Mouse (Mus musculus) hindbrain, embryonic 16.5 days (tissue): ENCODE data around the gene Tmem72. TPM values are rescaled to one million over a fixed set of nuclear protein-coding genes. Genes with fewer than 3 reads are reported as not detected.

ENCODE experiments used
- ATAC-seq: fragments of 200-750 bp; cut with Nextera tagmentation; 2 replicates; pipeline ENCODE4 v1.8.0; 2017; ENCODE audit warnings: moderate TSS enrichment, moderate library complexity
- H3K27ac ChIP-seq: fragments of 300-500 bp; sonication (generic); 2 replicates; pipeline ENCODE4 v1.5.1; 2014; ENCODE audit warnings: low read depth, mild to moderate bottlenecking, control low read depth, low read length, moderate library complexity
- H3K27me3 ChIP-seq: fragments of 300-500 bp; sonication (generic); replicated peaks from 2 replicates; pipeline ENCODE4 v1.6.1; 2014; ENCODE audit warnings: low read length; ENCODE audit not compliant: control insufficient read depth, insufficient read depth
- H3K36me3 ChIP-seq: fragments of 300-500 bp; sonication (generic); 2 replicates; pipeline ENCODE4 v1.6.1; 2014; ENCODE audit warnings: mild to moderate bottlenecking, low read length, moderate library complexity, mixed read lengths; ENCODE audit not compliant: control insufficient read depth, insufficient read depth
- H3K4me1 ChIP-seq: fragments of 300-500 bp; sonication (generic); 2 replicates; pipeline ENCODE4 v1.6.1; 2014; ENCODE audit warnings: low read depth, low read length; ENCODE audit not compliant: control insufficient read depth, insufficient read depth
- H3K4me2 ChIP-seq: fragments of 300-500 bp; sonication (generic); 2 replicates; pipeline ENCODE4 v1.6.1; 2014; ENCODE audit warnings: mild to moderate bottlenecking, low read length, control low read depth, moderate library complexity
- H3K4me3 ChIP-seq: fragments of 300-500 bp; sonication (generic); 2 replicates; pipeline ENCODE4 v1.5.1; 2014; ENCODE audit warnings: mild to moderate bottlenecking, low read length, control low read depth, moderate library complexity
- H3K9ac ChIP-seq: fragments of 300-500 bp; sonication (generic); 2 replicates; pipeline ENCODE4 v1.6.1; 2014; ENCODE audit warnings: low read depth, mild to moderate bottlenecking, control low read depth, low read length, moderate library complexity
- H3K9me3 ChIP-seq: fragments of 300-500 bp; sonication (generic); 2 replicates; pipeline ENCODE4 v1.6.1; 2014; ENCODE audit warnings: mild to moderate bottlenecking, low read length, moderate library complexity; ENCODE audit not compliant: control insufficient read depth
- WGBS: fragments of 180-500 bp; shearing (Covaris S2); extraction: QIAGEN DNeasy Blood & Tissue Kit; methylation state at CpG from one replicate; pipeline ENCODE4 v1.1.7; 2014; 5-methylcytosine and 5-hydroxymethylcytosine counted together
- polyA plus RNA-seq: library from polyadenylated mRNA; unstranded; fragments of >200 nt; fragmentation: Nextera tagmentation; extraction: Ambion mirVana; gene quantifications from 2 replicates; pipeline ENCODE4 v1.2.1, GENCODE M21; 2015

Tmem72 gene
- polyA plus RNA-seq, 1 experiment from 2014 or later = 5.4 TPM

- Histone ChIP-seq H3K4me3 (no peak overlapping the region), H3K27ac (no peak overlapping the region), H3K9ac (no peak overlapping the region), H3K4me2 (no peak overlapping the region), H3K4me1 (no peaks in the 10 kb centered on the region), H3K27me3 (no peaks in the 10 kb centered on the region), H3K9me3 (no peaks in the 10 kb centered on the region), H3K36me3 (no peaks in the 10 kb centered on the region)
- ATAC-seq = no peak
- 93% methylated on average over 4 of the region's 4 CpGs for WGBS
Measured at GRCm38 (mm10) chr6:116718920-116719319, 2.2 kb upstream of the Tmem72 start.

GRCm38 (mm10) chr6:116718361-116718760, 1.6 kb upstream of the Tmem72 start:
- no peak for ATAC-seq
- 84% methylated on average over 4 of the region's 4 CpGs for WGBS
- H3K4me3 ChIP-seq = no peak overlapping the region

GRCm38 (mm10) chr6:116717851-116718250, 1.1 kb upstream of the Tmem72 start:
- WGBS = 93% methylated on average over 7 of the region's 7 CpGs

More at GRCm38 (mm10) chr6:116718361-116718760, 1.6 kb upstream of the Tmem72 start:
- no peak overlapping the region for H3K27ac ChIP-seq
- no peaks in the 10 kb centered on the region for H3K9me3 ChIP-seq
- no peaks in the 10 kb centered on the region for H3K27me3 ChIP-seq
- H3K9ac ChIP-seq = no peak overlapping the region
- no peaks in the 10 kb centered on the region for H3K4me1 ChIP-seq
- no peaks in the 10 kb centered on the region for H3K36me3 ChIP-seq
- no peak overlapping the region for H3K4me2 ChIP-seq

GRCm38 (mm10) chr6:116715166-116715565, 1.5 kb downstream of the Tmem72 start:
- Histone ChIP-seq H3K4me3 (no peak overlapping the region), H3K4me2 (no peak overlapping the region), H3K36me3 (no peaks in the 10 kb centered on the region), H3K4me1 (no peaks in the 10 kb centered on the region), H3K9ac (no peak overlapping the region), H3K27ac (no peak overlapping the region), H3K27me3 (no peaks in the 10 kb centered on the region), H3K9me3 (no peaks in the 10 kb centered on the region)
- no peak for ATAC-seq
- 85% methylated on average over 2 of the region's 2 CpGs for WGBS

More at GRCm38 (mm10) chr6:116717851-116718250, 1.1 kb upstream of the Tmem72 start:
- H3K4me2 ChIP-seq = no peak overlapping the region
- no peak for ATAC-seq
- H3K27me3 ChIP-seq = no peaks in the 10 kb centered on the region
- H3K4me3 ChIP-seq = no peak overlapping the region
- no peaks in the 10 kb centered on the region for H3K9me3 ChIP-seq
- H3K36me3 ChIP-seq = no peaks in the 10 kb centered on the region
- H3K4me1 ChIP-seq = no peaks in the 10 kb centered on the region
- no peak overlapping the region for H3K27ac ChIP-seq
- H3K9ac ChIP-seq = no peak overlapping the region

GRCm38 (mm10) chr6:116714576-116714975, 2.1 kb downstream of the Tmem72 start:
- no peaks in the 10 kb centered on the region for H3K27me3 ChIP-seq
- H3K9me3 ChIP-seq = no peaks in the 10 kb centered on the region
- no peak overlapping the region for H3K27ac ChIP-seq
- no peak overlapping the region for H3K9ac ChIP-seq
- no peak overlapping the region for H3K4me2 ChIP-seq
- 89% methylated on average over 5 of the region's 5 CpGs for WGBS
- no peak overlapping the region for H3K4me3 ChIP-seq
- H3K36me3 ChIP-seq = no peaks in the 10 kb centered on the region
- no peaks in the 10 kb centered on the region for H3K4me1 ChIP-seq
- no peak for ATAC-seq

- no peak overlapping the region for H3K9ac ChIP-seq
- H3K4me1 ChIP-seq = no peaks in the 10 kb centered on the region
- no peak overlapping the region for H3K27ac ChIP-seq
- 87% methylated on average over 3 of the region's 3 CpGs for WGBS
- no peak for ATAC-seq
- no peaks in the 10 kb centered on the region for H3K36me3 ChIP-seq
- no peaks in the 10 kb centered on the region for H3K9me3 ChIP-seq
- no peak overlapping the region for H3K4me2 ChIP-seq
- H3K27me3 ChIP-seq = no peaks in the 10 kb centered on the region
- no peak overlapping the region for H3K4me3 ChIP-seq
Measured at GRCm38 (mm10) chr6:116713966-116714365, 2.7 kb downstream of the Tmem72 start.

- no peak overlapping the region for H3K4me3 ChIP-seq
- no peak for ATAC-seq
- no peaks in the 10 kb centered on the region for H3K27me3 ChIP-seq
- no peak overlapping the region for H3K9ac ChIP-seq
- H3K4me2 ChIP-seq = no peak overlapping the region
- H3K9me3 ChIP-seq = no peaks in the 10 kb centered on the region
- H3K36me3 ChIP-seq = no peaks in the 10 kb centered on the region
- no peak overlapping the region for H3K27ac ChIP-seq
- WGBS = 86% methylated on average over 3 of the region's 3 CpGs
- no peaks in the 10 kb centered on the region for H3K4me1 ChIP-seq
Measured at GRCm38 (mm10) chr6:116712503-116712902, 4.2 kb downstream of the Tmem72 start.

GRCm38 (mm10) chr6:116712062-116712461, 4.7 kb downstream of the Tmem72 start:
- H3K9me3 ChIP-seq = no peaks in the 10 kb centered on the region
- H3K27me3 ChIP-seq = no peaks in the 10 kb centered on the region
- H3K27ac ChIP-seq = no peak overlapping the region
- no peaks in the 10 kb centered on the region for H3K4me1 ChIP-seq
- no peak overlapping the region for H3K9ac ChIP-seq
- H3K36me3 ChIP-seq = no peaks in the 10 kb centered on the region
- WGBS = 38% methylated on average over 5 of the region's 5 CpGs
- H3K4me2 ChIP-seq = no peak overlapping the region
- H3K4me3 ChIP-seq = no peak overlapping the region
- ATAC-seq = no peak

- H3K9me3 ChIP-seq = no peaks in the 10 kb centered on the region
- H3K9ac ChIP-seq = no peak overlapping the region
- H3K4me3 ChIP-seq = no peak overlapping the region
- no peaks in the 10 kb centered on the region for H3K27me3 ChIP-seq
- 40% methylated on average over 6 of the region's 6 CpGs for WGBS
- no peak overlapping the region for H3K27ac ChIP-seq
- no peaks in the 10 kb centered on the region for H3K36me3 ChIP-seq
- no peak overlapping the region for H3K4me2 ChIP-seq
- H3K4me1 ChIP-seq = no peaks in the 10 kb centered on the region
- no peak for ATAC-seq
Measured at GRCm38 (mm10) chr6:116704320-116704719, 12.4 kb downstream of the Tmem72 start.

- Histone ChIP-seq H3K27me3 (no peaks in the 10 kb centered on the region), H3K9ac (no peak overlapping the region), H3K4me1 (no peaks in the 10 kb centered on the region), H3K9me3 (no peaks in the 10 kb centered on the region), H3K4me3 (no peak overlapping the region), H3K4me2 (no peak overlapping the region), H3K27ac (no peak overlapping the region), H3K36me3 (no peaks in the 10 kb centered on the region)
- ATAC-seq = no peak
Measured at GRCm38 (mm10) chr6:116700821-116701220, 15.9 kb downstream of the Tmem72 start.
